Mouse (Mus musculus) cortical plate, adult 2 months (tissue): ENCODE results near the gene Glis3. TPM values are rescaled to one million over a fixed set of nuclear protein-coding genes. Genes with fewer than 3 reads are reported as not detected.
A peak's percentile ranks its signal among the peaks of the same experiment; 100 is the strongest.

ENCODE experiments used
- H3K27ac ChIP-seq: fragments of 200-500 bp; 2 replicates; pipeline ENCODE4 v1.5.1; 2012; ENCODE audit warnings: low read length, control low read depth, inconsistent platforms; ENCODE audit not compliant: insufficient read depth
- H3K4me1 ChIP-seq: fragments of 200-500 bp; 2 replicates; pipeline ENCODE4 v1.6.1; 2011; ENCODE audit warnings: low read length; ENCODE audit not compliant: control insufficient read depth, insufficient read depth
- H3K4me3 ChIP-seq: fragments of 200-500 bp; 2 replicates; pipeline ENCODE4 v1.5.1; 2011; ENCODE audit warnings: mild to moderate bottlenecking, low read length, control low read depth; ENCODE audit not compliant: insufficient read depth
- CTCF ChIP-seq: fragments of 200-500 bp; IDR thresholded peaks from 2 replicates; pipeline ENCODE4 v1.5.1; 2011; ENCODE audit warnings: mild to moderate bottlenecking, control low read depth, low read length; ENCODE audit not compliant: insufficient read depth; ENCODE audit errors: extremely low read depth
- POLR2A ChIP-seq: fragments of 200-500 bp; IDR thresholded peaks from 2 replicates; pipeline ENCODE4 v1.6.1; 2011; ENCODE audit warnings: mild to moderate bottlenecking, low read length, control low read depth; ENCODE audit not compliant: insufficient read depth; ENCODE audit errors: extremely low read depth
- polyA plus RNA-seq: library from polyadenylated mRNA; depleted of rRNA; stranded (reverse); fragments of >200 nt; gene quantifications from 2 replicates; pipeline ENCODE4 v1.2.3, GENCODE M21; 2012

Gene Glis3
- polyA plus RNA-seq, 1 experiment, result 1.9 TPM

- Histone ChIP-seq H3K27ac (no peak overlapping the region), H3K4me3 (no peak overlapping the region), H3K4me1 (no peaks in the 10 kb centered on the region)
- no peak for TF ChIP-seq CTCF
- no peak for TF ChIP-seq POLR2A
These were observed 251.6 kb downstream of the Glis3 start for GRCm38 (mm10) chr19:28428220-28428816.

- no peak for TF ChIP-seq POLR2A
- no peak for TF ChIP-seq CTCF
These were observed 255.7 kb downstream of the Glis3 start for GRCm38 (mm10) chr19:28424180-28424579.

GRCm38 (mm10) chr19:28422939-28423338, 256.9 kb downstream of the Glis3 start:
- H3K27ac ChIP-seq, result no peak overlapping the region
- H3K4me3 ChIP-seq, result no peak overlapping the region
- H3K4me1 ChIP-seq, result no peaks in the 10 kb centered on the region
- TF ChIP-seq POLR2A, result no peak
- TF ChIP-seq CTCF, result no peak

More at GRCm38 (mm10) chr19:28424180-28424579, 255.7 kb downstream of the Glis3 start:
- H3K27ac ChIP-seq, result no peak overlapping the region
- no peak overlapping the region for H3K4me3 ChIP-seq
- no peaks in the 10 kb centered on the region for H3K4me1 ChIP-seq

- no peak overlapping the region for H3K4me3 ChIP-seq
- no peak overlapping the region for H3K27ac ChIP-seq
- H3K4me1 ChIP-seq, result no peaks in the 10 kb centered on the region
- TF ChIP-seq CTCF (no peak), POLR2A (no peak)
These were observed 263.8 kb downstream of the Glis3 start for GRCm38 (mm10) chr19:28416069-28416468.

GRCm38 (mm10) chr19:28408787-28409186, 271.1 kb downstream of the Glis3 start:
- Histone ChIP-seq H3K27ac (no peak overlapping the region), H3K4me3 (no peak overlapping the region), H3K4me1 (peaks cover 3% of the 10 kb centered on the region)
- TF ChIP-seq CTCF (no peak), POLR2A (no peak)

GRCm38 (mm10) chr19:28402956-28403355, 276.9 kb downstream of the Glis3 start:
- H3K4me1 ChIP-seq, result no peaks in the 10 kb centered on the region
- no peak overlapping the region for H3K27ac ChIP-seq
- TF ChIP-seq POLR2A (no peak), CTCF (no peak)
- H3K4me3 ChIP-seq, result no peak overlapping the region

- no peak overlapping the region for H3K27ac ChIP-seq
- TF ChIP-seq CTCF, result no peak
- no peak overlapping the region for H3K4me3 ChIP-seq
- no peaks in the 10 kb centered on the region for H3K4me1 ChIP-seq
These were observed 284.4 kb downstream of the Glis3 start for GRCm38 (mm10) chr19:28395584-28395861.

GRCm38 (mm10) chr19:28394826-28395583, 284.9 kb downstream of the Glis3 start:
- H3K4me3 ChIP-seq, result no peak overlapping the region
- no peak overlapping the region for H3K27ac ChIP-seq
- no peaks in the 10 kb centered on the region for H3K4me1 ChIP-seq
- TF ChIP-seq POLR2A (no peak), CTCF (no peak)

- Histone ChIP-seq H3K27ac (no peak overlapping the region), H3K4me3 (no peak overlapping the region), H3K4me1 (no peaks in the 10 kb centered on the region)
- TF ChIP-seq POLR2A (no peak), CTCF (no peak)
These were observed 286.1 kb downstream of the Glis3 start for GRCm38 (mm10) chr19:28393766-28394165.

GRCm38 (mm10) chr19:28392838-28393237, 287.0 kb downstream of the Glis3 start:
- TF ChIP-seq CTCF (peak; percentile 28; the same call in 1 of the 2 replicates), POLR2A (no peak)
- Histone ChIP-seq H3K4me3 (no peak overlapping the region), H3K4me1 (no peaks in the 10 kb centered on the region), H3K27ac (no peak overlapping the region)

- Histone ChIP-seq H3K27ac (no peak overlapping the region), H3K4me3 (no peak overlapping the region), H3K4me1 (no peaks in the 10 kb centered on the region)
- TF ChIP-seq POLR2A, result no peak
- no peak for TF ChIP-seq CTCF
These were observed 289.0 kb downstream of the Glis3 start for GRCm38 (mm10) chr19:28390920-28391319.
